Mouse (Mus musculus) cortical plate, adult 2 months (tissue): Measurements from ENCODE around the gene Bcl11a.
A peak's percentile ranks its signal among the peaks of the same experiment; 100 is the strongest.

Experiments
- CTCF ChIP-seq: fragments of 200-500 bp; IDR thresholded peaks from 2 replicates; pipeline ENCODE4 v1.5.1; 2011; ENCODE audit warnings: mild to moderate bottlenecking, control low read depth, low read length; ENCODE audit not compliant: insufficient read depth; ENCODE audit errors: extremely low read depth
- POLR2A ChIP-seq: fragments of 200-500 bp; IDR thresholded peaks from 2 replicates; pipeline ENCODE4 v1.6.1; 2011; ENCODE audit warnings: mild to moderate bottlenecking, low read length, control low read depth; ENCODE audit not compliant: insufficient read depth; ENCODE audit errors: extremely low read depth

GRCm38 (mm10) chr11:24076127-24076650 is 1.7 kb upstream of the Bcl11a start:
- TF ChIP-seq CTCF (no peak), POLR2A (0 out of 2 replicates have a peak, but pooled peaks have one; percentile 26)
